Mouse (Mus musculus) liver, adult 2 months (tissue): ENCODE results near the gene Ripor1. TPM values are rescaled to one million over a fixed set of nuclear protein-coding genes. Genes with fewer than 3 reads are reported as not detected.

Experiments
- DNase-seq: peaks from one replicate; pipeline ENCODE4 v3.0.0-alpha.2; 2011; ENCODE audit warnings: low read depth, low spot score; ENCODE audit errors: extremely low read depth
- H3K27ac ChIP-seq: fragments of 200-500 bp; replicated peaks from 2 replicates; pipeline ENCODE4 v1.5.1; 2012; ENCODE audit warnings: low read depth, mild to moderate bottlenecking, control low read depth, inconsistent platforms, low read length; ENCODE audit not compliant: insufficient read depth
- H3K27me3 ChIP-seq: fragments of 200-500 bp; 2 replicates; pipeline ENCODE4 v1.6.1; 2012; ENCODE audit warnings: mild to moderate bottlenecking, moderate library complexity, low read length, inconsistent platforms; ENCODE audit not compliant: control insufficient read depth, insufficient read depth
- H3K36me3 ChIP-seq: fragments of 200-500 bp; 2 replicates; pipeline ENCODE4 v1.6.1; 2012; ENCODE audit warnings: low read length, inconsistent platforms; ENCODE audit not compliant: control insufficient read depth, insufficient read depth
- H3K4me1 ChIP-seq: fragments of 200-500 bp; 2 replicates; pipeline ENCODE4 v1.6.1; 2011; ENCODE audit warnings: low read length; ENCODE audit not compliant: control insufficient read depth, insufficient read depth
- H3K4me3 ChIP-seq: fragments of 200-500 bp; 2 replicates; pipeline ENCODE4 v1.5.1; 2011; ENCODE audit warnings: low read depth, mild to moderate bottlenecking, control low read depth, low read length, moderate library complexity; ENCODE audit not compliant: insufficient read depth
- H3K79me2 ChIP-seq: fragments of 200-500 bp; 2 replicates; pipeline ENCODE4 v1.6.1; 2012; ENCODE audit warnings: inconsistent platforms, mild to moderate bottlenecking, low read length, moderate library complexity; ENCODE audit not compliant: control insufficient read depth, insufficient read depth
- H3K9ac ChIP-seq: fragments of 200-500 bp; 2 replicates; pipeline ENCODE4 v1.6.1; 2012; ENCODE audit warnings: low read depth, mild to moderate bottlenecking, control low read depth, inconsistent platforms, low read length
- CTCF ChIP-seq: fragments of 200-500 bp; IDR thresholded peaks from 2 replicates; pipeline ENCODE4 v1.5.1; 2011; ENCODE audit warnings: low read depth, low read length, control low read depth
- POLR2A ChIP-seq: fragments of 200-500 bp; IDR thresholded peaks from 2 replicates; pipeline ENCODE4 v1.6.1; 2011; ENCODE audit warnings: low read length, control low read depth; ENCODE audit not compliant: insufficient read depth; ENCODE audit errors: extremely low read depth
- WGBS: fragments of 180-500 bp; shearing (Covaris S2); methylation state at CpG from one replicate; pipeline ENCODE4 v1.1.7; 2018; 5-methylcytosine and 5-hydroxymethylcytosine counted together
- polyA plus RNA-seq: library from polyadenylated mRNA; depleted of rRNA; stranded (reverse); fragments of >200 nt; gene quantifications from 2 replicates; pipeline ENCODE4 v1.2.3, GENCODE M21; 2012
- total RNA-seq: library from RNA; depleted of rRNA; stranded (reverse); fragments of >200 nt; gene quantifications from 2 replicates; pipeline ENCODE4 v1.2.3, GENCODE M21; 2014

Ripor1 gene
- total and polyA plus RNA-seq, 2 experiments, result 1.3 to 7.4 TPM

- Histone ChIP-seq H3K36me3 (no peaks in the 10 kb centered on the region), H3K4me3 (peak within 1 kb of the TSS; percentile 85), H3K4me1 (peaks cover 5% of the 10 kb centered on the region), H3K27me3 (no peaks in the 10 kb centered on the region), H3K27ac (peak within 1 kb of the TSS; percentile 63), H3K9ac (peak within 1 kb of the TSS; percentile 89), H3K79me2 (peaks cover 23% of the 10 kb centered on the region; the same call in 1 of the 2 replicates)
- TF ChIP-seq POLR2A (peak; percentile 61), CTCF (peak; percentile 82)
- DNase-seq, result peak; percentile 94
- 2% methylated on average over 53 of the region's 53 CpGs for WGBS
Measured at GRCm38 (mm10) chr8:105565952-105566702, 38.9 kb upstream of the Ripor1 start, which contains the start of gene Atp6v0d1. Gene Atp6v0d1 (minus strand): TSS chr8:105566047.

GRCm38 (mm10) chr8:105566703-105567595 lies 38.1 kb upstream of the Ripor1 start:
- no peak for TF ChIP-seq POLR2A
- Histone ChIP-seq H3K79me2 (peaks cover 19% of the 10 kb centered on the region; the same call in 1 of the 2 replicates), H3K9ac (peak overlapping the region; percentile 39), H3K27ac (peak overlapping the region; percentile 32), H3K27me3 (no peaks in the 10 kb centered on the region), H3K36me3 (no peaks in the 10 kb centered on the region), H3K4me3 (peak overlapping the region; percentile 13), H3K4me1 (peaks cover 4% of the 10 kb centered on the region)
- WGBS, result 25% methylated on average over 27 of the region's 27 CpGs
- no peak for DNase-seq

- WGBS, result 87% methylated on average over 9 of the region's 9 CpGs
- no peaks in the 10 kb centered on the region for H3K36me3 ChIP-seq
- no peak overlapping the region for H3K9ac ChIP-seq
- H3K27ac ChIP-seq, result no peak overlapping the region
- H3K4me3 ChIP-seq, result no peak overlapping the region
- no peak for DNase-seq
- H3K27me3 ChIP-seq, result no peaks in the 10 kb centered on the region
- no peaks in the 10 kb centered on the region for H3K4me1 ChIP-seq
- TF ChIP-seq CTCF (no peak), POLR2A (no peak)
- H3K79me2 ChIP-seq, result peaks cover 3% of the 10 kb centered on the region; the same call in 1 of the 2 replicates
Measured at GRCm38 (mm10) chr8:105571810-105572209, 33.2 kb upstream of the Ripor1 start.

GRCm38 (mm10) chr8:105573427-105573826 lies 31.6 kb upstream of the Ripor1 start:
- Histone ChIP-seq H3K4me3 (no peak overlapping the region), H3K36me3 (no peaks in the 10 kb centered on the region), H3K9ac (no peak overlapping the region), H3K79me2 (no peaks in the 10 kb centered on the region), H3K27me3 (no peaks in the 10 kb centered on the region), H3K27ac (no peak overlapping the region), H3K4me1 (no peaks in the 10 kb centered on the region)
- TF ChIP-seq CTCF (no peak), POLR2A (no peak)
- peak; percentile 52 for DNase-seq

- TF ChIP-seq CTCF, result no peak
- TF ChIP-seq POLR2A, result no peak
- H3K4me3 ChIP-seq, result no peak overlapping the region
- H3K27me3 ChIP-seq, result no peaks in the 10 kb centered on the region
- 53% methylated on average over 6 of the region's 6 CpGs for WGBS
- no peak for DNase-seq
- H3K9ac ChIP-seq, result no peak overlapping the region
- no peak overlapping the region for H3K27ac ChIP-seq
- H3K36me3 ChIP-seq, result no peaks in the 10 kb centered on the region
- no peaks in the 10 kb centered on the region for H3K79me2 ChIP-seq
- H3K4me1 ChIP-seq, result no peaks in the 10 kb centered on the region
Measured at GRCm38 (mm10) chr8:105574741-105575140, 30.3 kb upstream of the Ripor1 start.
